Mouse (Mus musculus): ENCODE data around the gene Lamtor2.

GRCm38 (mm10) chr3:88523027-88523426 is 29.8 kb downstream of the Lamtor2 start:
- no peak for TF ChIP-seq GATA1 (IDR thresholded peaks at IDR 0.05; ENCODE audit: borderline replicate concordance, low read length)
- no peak for TF ChIP-seq FLI1 (IDR thresholded peaks at IDR 0.05; ENCODE audit: low read length)

Measured in megakaryocyte, embryonic 14.5 days (primary cell).